Mouse (Mus musculus) CH12.LX (cell line): Measurements from ENCODE around the gene Epha3. TPM values are rescaled to one million over a fixed set of nuclear protein-coding genes. Genes with fewer than 3 reads are reported as not detected.

ENCODE experiments used
- DNase-seq: peaks from one replicate; pipeline ENCODE4 v3.0.0-alpha.2; 2013; ENCODE audit errors: extremely low read depth
- H3K27ac ChIP-seq: 2 replicates; pipeline ENCODE4 v1.5.1; 2012; ENCODE audit warnings: low read depth, mild to moderate bottlenecking, control low read depth, moderate library complexity; ENCODE audit not compliant: insufficient read depth
- H3K27me3 ChIP-seq: replicated peaks from 2 replicates; pipeline ENCODE3; 2012; ENCODE audit warnings: inconsistent platforms
- H3K36me3 ChIP-seq, 2 experiments: replicated peaks in 1 of 2; 2 replicates each; pipeline versions ENCODE3 to v1.6.1; 2012; ENCODE audit warnings: inconsistent platforms in 1 of 2, low read length in 1 of 2, mild to moderate bottlenecking in 1 of 2, mixed read lengths in 1 of 2, moderate library complexity in 1 of 2; ENCODE audit not compliant: control insufficient read depth in 1 of 2, insufficient read depth in 1 of 2
- H3K4me1 ChIP-seq, 2 experiments: 2 replicates each; pipeline ENCODE4 v1.6.1; 2012; ENCODE audit warnings: inconsistent platforms in 1 of 2, moderate library complexity in 1 of 2; ENCODE audit not compliant: insufficient read depth in 2 of 2, control insufficient read depth in 1 of 2
- H3K4me2 ChIP-seq: 2 replicates; pipeline ENCODE4 v1.6.1; 2012; ENCODE audit warnings: low read depth, mild to moderate bottlenecking, control low read depth; ENCODE audit not compliant: poor library complexity, insufficient read depth, severe bottlenecking
- H3K4me3 ChIP-seq, 3 experiments: fragments of 150-350 bp in 1 of 3; sonication (generic) in 1 of 3; replicated peaks in 1 of 3; 2 replicates each; pipeline versions ENCODE3 to v1.5.1; 2011 to 2012; ENCODE audit warnings: low read depth in 2 of 3, low read length in 2 of 3, mild to moderate bottlenecking in 2 of 3, moderate library complexity in 2 of 3, control low read depth in 1 of 3, improper control_type of control experiment in 1 of 3, inconsistent platforms in 1 of 3, mixed read lengths in 1 of 3; ENCODE audit not compliant: poor library complexity in 1 of 3
- H3K79me2 ChIP-seq: replicated peaks from 2 replicates; pipeline ENCODE4 v1.6.1; 2012; ENCODE audit warnings: mild to moderate bottlenecking, moderate library complexity; ENCODE audit not compliant: control insufficient read depth, poor library complexity, insufficient read depth, severe bottlenecking; ENCODE audit errors: extremely low read depth
- H3K9ac ChIP-seq: 2 replicates; pipeline ENCODE4 v1.6.1; 2012; ENCODE audit warnings: low read depth, mild to moderate bottlenecking, control low read depth, moderate library complexity; ENCODE audit not compliant: insufficient read depth
- H3K9me3 ChIP-seq: replicated peaks from 2 replicates; pipeline ENCODE3; 2012; ENCODE audit warnings: low read length, inconsistent platforms, mixed read lengths
- BHLHE40 ChIP-seq: IDR thresholded peaks from 2 replicates; pipeline ENCODE4 v1.6.1; 2011; ENCODE audit warnings: mild to moderate bottlenecking, low read depth, low read length, improper control_type of control experiment
- CHD1 ChIP-seq: IDR thresholded peaks from 2 replicates; pipeline ENCODE4 v1.6.1; 2012; ENCODE audit warnings: low read depth, low read length, improper control_type of control experiment, inconsistent platforms
- CHD2 ChIP-seq: IDR thresholded peaks from 2 replicates; pipeline ENCODE4 v1.6.1; 2011; ENCODE audit warnings: low read length, improper control_type of control experiment
- E2F4 ChIP-seq: IDR thresholded peaks from 2 replicates; pipeline ENCODE4 v1.6.1; 2011; ENCODE audit warnings: low read depth, low read length, improper control_type of control experiment; ENCODE audit not compliant: insufficient replicate concordance
- ELF1 ChIP-seq: IDR thresholded peaks from 2 replicates; pipeline ENCODE4 v1.6.1; 2014; ENCODE audit warnings: low read depth, mild to moderate bottlenecking, inconsistent platforms, low read length, improper control_type of control experiment
- EP300 ChIP-seq: IDR thresholded peaks from 2 replicates; pipeline ENCODE4 v1.6.1; 2011; ENCODE audit warnings: low read length, improper control_type of control experiment
- ETS1 ChIP-seq: conservative IDR thresholded peaks from 2 replicates; pipeline ENCODE4 v1.6.1; 2012; ENCODE audit warnings: low read depth, mild to moderate bottlenecking, inconsistent platforms, low read length, improper control_type of control experiment, moderate library complexity
- GABPA ChIP-seq: IDR thresholded peaks from 2 replicates; pipeline ENCODE4 v1.6.1; 2012; ENCODE audit warnings: low read depth, low read length, improper control_type of control experiment, inconsistent platforms; ENCODE audit not compliant: insufficient replicate concordance
- HCFC1 ChIP-seq: IDR thresholded peaks from 2 replicates; pipeline ENCODE4 v1.6.1; 2012; ENCODE audit warnings: low read depth, mild to moderate bottlenecking, inconsistent platforms, low read length, improper control_type of control experiment
- IRF4 ChIP-seq: IDR thresholded peaks from 2 replicates; pipeline ENCODE4 v1.6.1; 2014; ENCODE audit warnings: low read depth, mild to moderate bottlenecking, inconsistent platforms, low read length, improper control_type of control experiment
- JUND ChIP-seq: conservative IDR thresholded peaks from 2 replicates; pipeline ENCODE4 v1.6.1; 2011; ENCODE audit warnings: low read depth, low read length, improper control_type of control experiment
- MAFK ChIP-seq: IDR thresholded peaks from 2 replicates; pipeline ENCODE4 v1.6.1; 2011; ENCODE audit warnings: low read length, improper control_type of control experiment; ENCODE audit not compliant: insufficient replicate concordance
- MAX ChIP-seq: IDR thresholded peaks from 2 replicates; pipeline ENCODE4 v1.6.1; 2011; ENCODE audit warnings: low read length, improper control_type of control experiment
- MAZ ChIP-seq: IDR thresholded peaks from 2 replicates; pipeline ENCODE4 v1.6.1; 2012; ENCODE audit warnings: low read depth, mild to moderate bottlenecking, inconsistent platforms, low read length, improper control_type of control experiment, moderate library complexity
- POLR2A ChIP-seq: IDR thresholded peaks from 2 replicates; pipeline ENCODE4 v1.6.1; 2011; ENCODE audit warnings: low read depth, mild to moderate bottlenecking, improper control_type of control experiment, low read length
- POLR2AphosphoS2 ChIP-seq: IDR thresholded peaks from 2 replicates; pipeline ENCODE4 v1.6.1; 2011; ENCODE audit warnings: low read depth, low read length, improper control_type of control experiment
- RAD21 ChIP-seq: IDR thresholded peaks from 2 replicates; pipeline ENCODE4 v1.6.1; 2011; ENCODE audit warnings: low read depth, mild to moderate bottlenecking, low read length, improper control_type of control experiment, moderate library complexity
- RCOR1 ChIP-seq: conservative IDR thresholded peaks from 2 replicates; pipeline ENCODE4 v1.6.1; 2012; ENCODE audit warnings: low read depth, mild to moderate bottlenecking, inconsistent platforms, low read length, improper control_type of control experiment
- SIN3A ChIP-seq: IDR thresholded peaks from 2 replicates; pipeline ENCODE4 v1.6.1; 2012; ENCODE audit warnings: low read length, improper control_type of control experiment, inconsistent platforms
- SMC3 ChIP-seq: IDR thresholded peaks from 2 replicates; pipeline ENCODE4 v1.6.1; 2011; ENCODE audit warnings: low read depth, low read length, improper control_type of control experiment
- UBTF ChIP-seq: IDR thresholded peaks from 2 replicates; pipeline ENCODE4 v1.6.1; 2012; ENCODE audit warnings: low read depth, mild to moderate bottlenecking, inconsistent platforms, low read length, improper control_type of control experiment, moderate library complexity
- USF1 ChIP-seq: IDR thresholded peaks from 2 replicates; pipeline ENCODE4 v1.6.1; 2014; ENCODE audit warnings: low read depth, mild to moderate bottlenecking, inconsistent platforms, low read length, improper control_type of control experiment
- USF2 ChIP-seq: conservative IDR thresholded peaks from 2 replicates; pipeline ENCODE4 v1.6.1; 2011; ENCODE audit warnings: low read depth, low read length, improper control_type of control experiment
- ZC3H11A ChIP-seq: IDR thresholded peaks from 2 replicates; pipeline ENCODE4 v1.6.1; 2012; ENCODE audit warnings: low read depth, mild to moderate bottlenecking, inconsistent platforms, low read length, improper control_type of control experiment
- ZNF384 ChIP-seq: IDR thresholded peaks from 2 replicates; pipeline ENCODE4 v1.6.1; 2012; ENCODE audit warnings: low read depth, low read length, improper control_type of control experiment, inconsistent platforms
- dilution Hi-C: fragments of 300-500 bp; cut with MboI; formaldehyde crosslinking; loops from 2 replicates; pipeline ENCODE4 v1.14.3; 2020; ENCODE audit warnings: low sequenced_read_pairs; ENCODE audit not compliant: extremely low pct_unique_long_range_greater_than_20kb, extremely low pct_ligation_motif_present
- in situ Hi-C: fragments of 300-500 bp; cut with MboI; formaldehyde crosslinking; loops from 3 replicates; pipeline ENCODE4 v1.14.3; 2019; ENCODE audit warnings: low sequenced_read_pairs, low pct_ligation_motif_present, low pct_unique_long_range_greater_than_20kb, mixed read lengths
- polyA plus RNA-seq: library from polyadenylated mRNA; unstranded; fragments of >175 nt; gene quantifications from 2 replicates; pipeline ENCODE4 v1.2.1, GENCODE M21; 2012; ENCODE audit warnings: low read depth; ENCODE audit not compliant: insufficient read length
- total RNA-seq, 2 experiments: library from RNA; depleted of rRNA; stranded (reverse); fragments of 300-350 nt in 1 of 2; fragments of >200 nt in 1 of 2; gene quantifications; 2 replicates each; pipeline ENCODE4 v1.2.3; 2012 to 2014

Gene Epha3
- total and polyA plus RNA-seq, 3 experiments = not detected

- H3K4me3 ChIP-seq = no peak overlapping the region
- TF ChIP-seq POLR2A = no peak
- TF ChIP-seq ZNF384 = no peak
- TF ChIP-seq CHD2 = no peak
- TF ChIP-seq SMC3 = no peak
- H3K27me3 ChIP-seq = no peaks in the 10 kb centered on the region
- no peaks in the 10 kb centered on the region for H3K79me2 ChIP-seq
- H3K4me2 ChIP-seq = no peak overlapping the region
- in situ Hi-C loops (no loop called here), dilution Hi-C loops (no loop called here)
- DNase-seq = no peak
- no peaks in the 10 kb centered on the region for H3K4me1 ChIP-seq
- no peaks in the 10 kb centered on the region for H3K36me3 ChIP-seq
- H3K9ac ChIP-seq = no peak overlapping the region
- H3K9me3 ChIP-seq = peaks cover 38% of the 10 kb centered on the region
- no peak overlapping the region for H3K27ac ChIP-seq
Measured at GRCm38 (mm10) chr16:63658302-63658974, 205.5 kb downstream of the Epha3 start.

- H3K4me3 ChIP-seq = no peak overlapping the region
- in situ Hi-C loops = no loop called here
- TF ChIP-seq POLR2AphosphoS2 = no peak
- no peak for TF ChIP-seq UBTF
- no peak for TF ChIP-seq ELF1
- no peak for TF ChIP-seq ETS1
- TF ChIP-seq JUND = no peak
- no peak for TF ChIP-seq MAZ
- no peak for TF ChIP-seq GABPA
- TF ChIP-seq MAFK = no peak
- TF ChIP-seq, all 38 proteins: peak for 0
- no peaks in the 10 kb centered on the region for H3K27me3 ChIP-seq
- H3K9me3 ChIP-seq = peaks cover 43% of the 10 kb centered on the region
- H3K36me3 ChIP-seq = no peaks in the 10 kb centered on the region
- H3K27ac ChIP-seq = no peak overlapping the region
- no peak overlapping the region for H3K9ac ChIP-seq
- dilution Hi-C loops = no loop called here
- no peak overlapping the region for H3K4me2 ChIP-seq
- no peak for DNase-seq
- H3K4me1 ChIP-seq = no peaks in the 10 kb centered on the region
- H3K79me2 ChIP-seq = no peaks in the 10 kb centered on the region
Measured at GRCm38 (mm10) chr16:63657743-63658142, 206.2 kb downstream of the Epha3 start.

- Histone ChIP-seq H3K79me2 (no peaks in the 10 kb centered on the region), H3K4me1 (no peaks in the 10 kb centered on the region), H3K9me3 (peaks cover 43% of the 10 kb centered on the region), H3K4me3 (no peak overlapping the region), H3K4me2 (no peak overlapping the region), H3K27me3 (no peaks in the 10 kb centered on the region), H3K36me3 (no peaks in the 10 kb centered on the region), H3K9ac (no peak overlapping the region), H3K27ac (no peak overlapping the region)
- dilution Hi-C loops (no loop called here), in situ Hi-C loops (no loop called here)
- no peak for DNase-seq
- TF ChIP-seq HCFC1 (no peak), BHLHE40 (no peak), SIN3A (no peak), CHD1 (no peak), UBTF (no peak), MAFK (no peak), IRF4 (no peak), MAX (no peak), ZC3H11A (no peak), RAD21 (no peak), E2F4 (no peak), EP300 (no peak), USF2 (no peak), USF1 (no peak), RCOR1 (no peak)
- TF ChIP-seq, all 38 proteins: peak for 0
Measured at GRCm38 (mm10) chr16:63653393-63653918, 210.5 kb downstream of the Epha3 start.
